Mouse (Mus musculus) testis, adult 10 weeks (tissue): ENCODE measurements around the gene Chd6. TPM values are rescaled to one million over a fixed set of nuclear protein-coding genes. Genes with fewer than 3 reads are reported as not detected.

Experiments used
- polyA plus RNA-seq: library from polyadenylated mRNA; stranded (reverse); fragments of 350-450 nt; fragmentation: Illumina TruSeq; extraction: RNeasy Lipid Tissue Mini Kit (QIAGEN cat#74804); gene quantifications from one replicate; pipeline ENCODE4 v1.2.3, GENCODE M21; 2014; ENCODE audit warnings: low read depth, low replicate concordance

Gene Chd6
- 13.2 TPM for polyA plus RNA-seq

GRCm38 (mm10) chr2:161108933-161109371, at the start of gene Chd6:
Chd6 (minus strand) TSS chr2:161109075.

GRCm38 (mm10) chr2:160912231-160912671, 196.6 kb downstream of the Chd6 start, which contains the start of gene Emilin3:
Emilin3 (minus strand) TSS chr2:160912328.

Other genes with a start within 250 kb of the Chd6 start
- gene Zhx3, start 236.1 kb downstream of the Chd6 start, polyA plus RNA-seq: 33.8 TPM
- gene Lpin3, start 228.4 kb downstream of the Chd6 start, polyA plus RNA-seq: 0.69 TPM
- 0.74 TPM for gene Emilin3, start 196.7 kb downstream of the Chd6 start, polyA plus RNA-seq